Mouse (Mus musculus): ENCODE measurements around the gene Rap1b. TPM values are rescaled to one million over a fixed set of nuclear protein-coding genes. Genes with fewer than 3 reads are reported as not detected.
A peak's percentile ranks its signal among the peaks of the same experiment; 100 is the strongest.
"Not testable (repeated sequence)": the region's sequence is repeated elsewhere in the genome, so short reads cannot be mapped to it uniquely, and the experiment has no call there.

Gene Rap1b
- 234 and 261 TPM in 2 replicates for polyA plus RNA-seq (2015; fragmentation: Nextera tagmentation; extraction: Ambion mirVana)

- peak; percentile 96 for DNase-seq (ENCODE audit: low spot score)
Observed at GRCm38 (mm10) chr10:117845597-117846259, at the start of gene Rap1b. TSS of gene Rap1b (minus strand) at chr10:117846035.

GRCm38 (mm10) chr10:117895186-117895585 lies 49.4 kb upstream of the Rap1b start:
- DNase-seq (ENCODE audit: low spot score): no peak

- no peak for DNase-seq (ENCODE audit: low spot score)
Observed at GRCm38 (mm10) chr10:117894114-117895035, 48.5 kb upstream of the Rap1b start.

- not testable (repeated sequence) for DNase-seq (ENCODE audit: low spot score)
Observed at GRCm38 (mm10) chr10:117893128-117893527, 47.3 kb upstream of the Rap1b start.

- no peak for DNase-seq (ENCODE audit: low spot score)
Observed at GRCm38 (mm10) chr10:117891327-117891726, 45.5 kb upstream of the Rap1b start.

GRCm38 (mm10) chr10:117888822-117889221 lies 43.0 kb upstream of the Rap1b start:
- DNase-seq (ENCODE audit: low spot score): no peak

- DNase-seq (ENCODE audit: low spot score): no peak
Observed at GRCm38 (mm10) chr10:117885358-117885757, 39.5 kb upstream of the Rap1b start.

GRCm38 (mm10) chr10:117884760-117885159 lies 38.9 kb upstream of the Rap1b start:
- no peak for DNase-seq (ENCODE audit: low spot score)

- no peak for DNase-seq (ENCODE audit: low spot score)
Observed at GRCm38 (mm10) chr10:117883438-117883837, 37.6 kb upstream of the Rap1b start.

GRCm38 (mm10) chr10:117878628-117879027 lies 32.8 kb upstream of the Rap1b start:
- DNase-seq (ENCODE audit: low spot score): no peak

- DNase-seq (ENCODE audit: low spot score): no peak
Observed at GRCm38 (mm10) chr10:117876801-117877200, 31.0 kb upstream of the Rap1b start.

- no peak for DNase-seq (ENCODE audit: low spot score)
Observed at GRCm38 (mm10) chr10:117876400-117876799, 30.6 kb upstream of the Rap1b start.

GRCm38 (mm10) chr10:117874936-117875335 lies 29.1 kb upstream of the Rap1b start:
- DNase-seq (ENCODE audit: low spot score): no peak

GRCm38 (mm10) chr10:117873952-117874351 lies 28.1 kb upstream of the Rap1b start:
- no peak for DNase-seq (ENCODE audit: low spot score)

GRCm38 (mm10) chr10:117872468-117872867 lies 26.6 kb upstream of the Rap1b start:
- no peak for DNase-seq (ENCODE audit: low spot score)

- no peak for DNase-seq (ENCODE audit: low spot score)
Observed at GRCm38 (mm10) chr10:117867301-117867700, 21.5 kb upstream of the Rap1b start.

GRCm38 (mm10) chr10:117866641-117867040 lies 20.8 kb upstream of the Rap1b start:
- DNase-seq (ENCODE audit: low spot score): no peak

- peak; percentile 43 for DNase-seq (ENCODE audit: low spot score)
Observed at GRCm38 (mm10) chr10:117864695-117865094, 18.9 kb upstream of the Rap1b start.

- DNase-seq (ENCODE audit: low spot score): peak; percentile 50
Observed at GRCm38 (mm10) chr10:117864251-117864650, 18.4 kb upstream of the Rap1b start.

GRCm38 (mm10) chr10:117862014-117862580 lies 16.3 kb upstream of the Rap1b start:
- no peak for DNase-seq (ENCODE audit: low spot score)

- peak; percentile 51 for DNase-seq (ENCODE audit: low spot score)
Observed at GRCm38 (mm10) chr10:117860958-117861357, 15.1 kb upstream of the Rap1b start.

- DNase-seq (ENCODE audit: low spot score): no peak
Observed at GRCm38 (mm10) chr10:117860361-117860760, 14.5 kb upstream of the Rap1b start.
